Mouse (Mus musculus): ENCODE measurements at regions not wholly inside any gene's neighbourhood (a gene's known extent, or its start where the extent isn't known, plus 50 kb on each side); places are given as distances from the start of the nearest gene placed in this dataset.

GRCm38 (mm10) chr1:75612083-75612720, 66.1 kb downstream of the Slc4a3 start:
- DNase-seq (no peak), ATAC-seq (ENCODE audit: low read depth) (no peak)
- Histone ChIP-seq H3K27me3 (no peaks in the 10 kb centered on the region), H3K4me3 (replicated peaks) (no peak overlapping the region), H3K9ac (no peak overlapping the region), H3K9me3 (replicated peaks) (no peaks in the 10 kb centered on the region), H3K4me1 (replicated peaks) (no peaks in the 10 kb centered on the region), H3K4me2 (no peak overlapping the region), H3K36me3 (no peaks in the 10 kb centered on the region), H3K27ac (no peak overlapping the region)
- 67% methylated on average over 13 of the region's 13 CpGs for WGBS (ENCODE audit: insufficient replicate concordance)

DNA sequence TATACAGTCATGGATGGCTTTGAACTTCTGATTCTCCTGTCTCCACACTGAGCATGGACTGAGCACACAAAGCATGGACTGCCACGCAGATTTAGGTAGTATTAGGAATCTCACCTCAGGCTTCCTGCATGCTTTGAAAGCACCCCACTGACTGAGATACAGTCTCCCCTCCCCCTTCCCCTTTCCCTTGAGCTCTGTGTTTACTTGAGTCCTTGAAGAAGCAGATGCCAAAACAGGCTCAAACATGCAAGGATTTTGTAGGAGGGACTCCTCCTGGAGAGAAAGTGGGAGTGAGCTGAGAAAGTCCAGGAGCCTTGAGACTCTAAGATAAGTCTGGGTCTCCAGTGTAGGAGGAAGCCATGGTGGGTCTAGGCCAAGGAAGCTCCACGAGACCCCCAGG, 67.1 kb downstream of the Slc4a3 start:
- Histone ChIP-seq H3K27ac (no peak overlapping the region), H3K4me3 (replicated peaks) (no peak overlapping the region), H3K9me3 (replicated peaks) (no peaks in the 10 kb centered on the region), H3K4me2 (no peak overlapping the region), H3K4me1 (replicated peaks) (no peaks in the 10 kb centered on the region), H3K36me3 (no peaks in the 10 kb centered on the region), H3K9ac (no peak overlapping the region), H3K27me3 (no peaks in the 10 kb centered on the region)
- WGBS (ENCODE audit: insufficient replicate concordance), result 30% methylated on average over 2 of the region's 2 CpGs
- no peak for ATAC-seq (ENCODE audit: low read depth)
- DNase-seq, result no peak

- DNase-seq, result no peak
- Histone ChIP-seq H3K9ac (no peak overlapping the region), H3K27me3 (no peaks in the 10 kb centered on the region), H3K27ac (no peak overlapping the region), H3K9me3 (replicated peaks) (no peaks in the 10 kb centered on the region), H3K4me2 (no peak overlapping the region), H3K4me1 (replicated peaks) (no peaks in the 10 kb centered on the region), H3K4me3 (replicated peaks) (no peak overlapping the region), H3K36me3 (no peaks in the 10 kb centered on the region)
- ATAC-seq (ENCODE audit: low read depth), result no peak
- WGBS (ENCODE audit: insufficient replicate concordance), result 76% methylated on average over 2 of the region's 2 CpGs
Observed at GRCm38 (mm10) chr1:75616971-75617370, 70.9 kb downstream of the Slc4a3 start.

DNA sequence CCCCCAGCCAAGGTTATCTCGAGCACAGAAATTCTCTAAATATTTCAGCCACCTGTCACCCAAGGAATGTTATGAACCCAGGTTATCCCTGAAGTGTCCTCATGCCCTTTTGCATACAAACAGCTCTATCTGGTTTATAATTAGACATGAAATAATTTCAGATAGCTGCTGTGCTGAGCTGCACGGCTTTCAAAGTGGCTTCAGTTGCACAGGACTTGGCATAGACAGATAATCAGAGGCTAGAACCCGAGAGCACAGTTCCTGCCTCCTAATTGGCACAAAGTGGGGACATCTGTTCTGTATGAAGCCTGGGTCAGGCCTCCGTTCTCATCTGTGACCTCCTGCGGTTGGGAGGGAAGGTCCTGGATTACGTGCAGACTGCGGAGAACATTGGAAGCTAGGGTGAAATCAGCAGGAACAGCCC, 72.3 kb downstream of the Slc4a3 start:
- no peak overlapping the region for H3K4me2 ChIP-seq
- H3K36me3 ChIP-seq, result no peaks in the 10 kb centered on the region
- no peak overlapping the region for H3K27ac ChIP-seq
- no peak for DNase-seq
- 57% methylated on average over 7 of the region's 7 CpGs for WGBS (ENCODE audit: insufficient replicate concordance)
- no peak overlapping the region for H3K4me3 ChIP-seq (replicated peaks)
- H3K9ac ChIP-seq, result no peak overlapping the region
- H3K4me1 ChIP-seq (replicated peaks), result no peaks in the 10 kb centered on the region
- no peaks in the 10 kb centered on the region for H3K27me3 ChIP-seq
- no peaks in the 10 kb centered on the region for H3K9me3 ChIP-seq (replicated peaks)
- ATAC-seq (ENCODE audit: low read depth), result no peak

DNA sequence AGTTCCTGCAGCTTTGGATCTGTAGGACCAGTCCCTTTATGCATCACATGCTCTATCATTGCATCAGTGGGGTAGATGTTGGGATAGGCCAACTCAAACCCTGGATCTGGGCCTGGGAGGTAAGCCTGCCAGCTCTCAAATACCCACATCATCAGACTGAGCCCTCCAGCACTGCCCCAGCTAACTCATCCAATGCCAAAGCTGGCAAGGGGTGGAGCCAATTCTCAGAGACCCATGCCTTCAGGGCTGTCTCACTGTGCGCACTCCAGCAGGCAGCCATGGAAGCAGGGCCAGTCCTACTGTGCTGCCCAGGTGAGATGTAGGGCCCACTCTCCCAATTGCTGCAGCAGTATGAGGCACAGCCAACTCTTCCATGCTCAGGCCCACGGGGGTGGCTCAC, 84.2 kb downstream of the Slc4a3 start:
- no peaks in the 10 kb centered on the region for H3K4me1 ChIP-seq (replicated peaks)
- H3K4me3 ChIP-seq (replicated peaks), result no peak overlapping the region
- H3K9me3 ChIP-seq (replicated peaks), result no peaks in the 10 kb centered on the region
- no peaks in the 10 kb centered on the region for H3K36me3 ChIP-seq
- no peaks in the 10 kb centered on the region for H3K27me3 ChIP-seq
- no peak overlapping the region for H3K9ac ChIP-seq
- 67% methylated on average over 2 of the region's 2 CpGs for WGBS (ENCODE audit: insufficient replicate concordance)
- H3K4me2 ChIP-seq, result no peak overlapping the region
- ATAC-seq (ENCODE audit: low read depth) (no peak), DNase-seq (no peak)
- H3K27ac ChIP-seq, result no peak overlapping the region

DNA sequence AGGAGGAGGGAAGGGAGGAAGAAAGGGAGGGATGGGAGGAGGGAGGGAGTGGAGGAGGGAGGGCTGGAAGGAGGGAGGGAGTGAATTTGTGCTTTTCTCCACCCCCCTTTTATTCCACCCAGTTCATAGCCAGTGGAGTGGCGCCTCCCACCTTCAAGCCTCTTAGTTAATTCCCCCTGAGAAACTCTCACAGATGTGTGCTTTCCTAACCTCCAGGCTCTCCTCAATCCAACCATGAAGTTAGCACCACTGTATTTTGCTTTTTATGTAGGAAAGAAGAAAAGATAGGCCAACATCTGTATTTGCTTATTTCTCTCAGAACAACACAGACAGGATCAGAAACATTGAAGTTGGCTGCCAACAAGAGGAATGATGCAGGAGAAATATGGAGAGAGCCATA, 85.7 kb downstream of the Slc4a3 start:
- no peaks in the 10 kb centered on the region for H3K4me1 ChIP-seq (replicated peaks)
- H3K9me3 ChIP-seq (replicated peaks), result no peaks in the 10 kb centered on the region
- H3K36me3 ChIP-seq, result no peaks in the 10 kb centered on the region
- H3K4me3 ChIP-seq (replicated peaks), result no peak overlapping the region
- H3K27me3 ChIP-seq, result no peaks in the 10 kb centered on the region
- ATAC-seq (ENCODE audit: low read depth) (no peak), DNase-seq (no peak)
- H3K27ac ChIP-seq, result no peak overlapping the region
- no peak overlapping the region for H3K9ac ChIP-seq
- WGBS (ENCODE audit: insufficient replicate concordance), result 38% methylated on average over 1 of the region's 1 CpGs
- H3K4me2 ChIP-seq, result no peak overlapping the region

DNA sequence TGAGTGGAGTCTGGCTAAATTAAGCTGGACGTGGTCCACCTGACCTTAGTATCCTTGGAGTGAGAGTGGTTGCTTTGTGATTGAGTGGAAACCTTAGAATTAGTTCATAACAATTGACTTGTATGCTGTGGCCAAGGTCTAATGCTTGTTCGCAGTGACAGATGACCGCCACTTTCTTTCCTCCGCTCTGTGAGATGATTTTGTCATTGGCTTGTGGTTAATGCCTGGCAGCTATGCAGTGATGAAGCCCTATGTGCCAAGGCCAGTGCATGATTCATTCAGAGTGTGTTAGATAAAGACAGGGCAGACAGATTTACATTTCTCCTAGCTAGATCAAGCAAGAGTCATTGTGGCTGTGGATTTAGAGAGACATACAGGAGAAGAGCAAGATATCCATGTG, 89.5 kb downstream of the Slc4a3 start:
- DNase-seq, result no peak
- H3K9me3 ChIP-seq (replicated peaks), result no peaks in the 10 kb centered on the region

DNA sequence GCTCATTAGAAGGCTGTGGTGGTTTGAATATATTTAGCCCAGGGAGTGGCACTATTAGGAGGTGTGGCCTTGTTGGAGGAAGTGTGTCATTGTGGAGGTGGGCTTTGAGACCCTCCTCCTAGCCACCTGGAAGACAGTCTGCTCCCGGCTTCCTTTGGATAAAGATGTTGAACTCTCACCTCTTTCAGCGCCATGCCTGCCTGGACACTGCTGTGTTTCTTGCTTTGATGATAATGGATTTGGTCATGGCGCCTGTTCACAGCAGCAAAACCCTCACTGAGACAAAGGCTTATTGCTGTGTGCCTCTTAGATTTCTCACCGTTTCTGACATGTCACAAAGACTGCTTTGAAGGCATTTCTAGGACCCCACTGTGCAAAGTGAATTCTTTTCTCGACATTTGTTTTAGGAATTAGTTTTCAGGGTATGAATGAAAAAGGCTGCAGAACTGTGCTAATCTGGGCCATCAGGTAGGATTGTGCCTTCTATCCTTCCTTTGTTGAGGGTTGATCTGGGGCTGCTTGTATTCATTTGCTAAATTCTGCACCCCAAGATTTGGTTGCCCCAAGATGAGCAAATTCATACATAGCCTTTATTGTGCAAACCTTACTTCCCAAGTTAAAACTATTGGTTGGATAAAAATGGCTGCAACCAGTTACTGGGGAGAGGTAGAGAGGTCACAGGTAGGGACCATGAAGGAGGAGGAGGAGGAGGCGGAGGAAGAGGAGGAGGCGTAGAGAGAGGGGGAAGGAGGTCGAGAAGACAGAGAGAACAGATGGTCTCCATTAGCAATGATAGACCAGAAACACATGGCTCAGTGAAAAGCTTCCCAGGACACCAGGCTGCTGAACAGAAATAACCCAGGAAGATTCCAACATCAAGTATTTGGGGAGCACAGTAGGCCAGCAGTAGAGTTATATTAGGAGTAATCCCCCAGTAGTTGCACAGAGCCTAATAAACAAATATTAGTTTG, 93.2 kb downstream of the Slc4a3 start:
- DNase-seq, result no peak
- H3K36me3 ChIP-seq, result no peaks in the 10 kb centered on the region
- no peaks in the 10 kb centered on the region for H3K27me3 ChIP-seq
- no peak for ATAC-seq (ENCODE audit: low read depth)
- H3K4me3 ChIP-seq (replicated peaks), result no peak overlapping the region
- WGBS (ENCODE audit: insufficient replicate concordance), result 63% methylated on average over 8 of the region's 8 CpGs
- no peaks in the 10 kb centered on the region for H3K9me3 ChIP-seq (replicated peaks)
- H3K27ac ChIP-seq, result no peak overlapping the region
- no peak overlapping the region for H3K9ac ChIP-seq
- no peaks in the 10 kb centered on the region for H3K4me1 ChIP-seq (replicated peaks)
- H3K4me2 ChIP-seq, result no peak overlapping the region

More for the DNA sequence above, 89.5 kb downstream of the Slc4a3 start:
- Histone ChIP-seq H3K4me2 (no peak overlapping the region), H3K9ac (no peak overlapping the region), H3K27me3 (no peaks in the 10 kb centered on the region), H3K4me3 (replicated peaks) (no peak overlapping the region), H3K27ac (no peak overlapping the region), H3K4me1 (replicated peaks) (no peaks in the 10 kb centered on the region), H3K36me3 (no peaks in the 10 kb centered on the region)
- 74% methylated on average over 4 of the region's 4 CpGs for WGBS (ENCODE audit: insufficient replicate concordance)
- ATAC-seq (ENCODE audit: low read depth), result no peak

GRCm38 (mm10) chr1:75642496-75642895, 96.4 kb downstream of the Slc4a3 start:
- Histone ChIP-seq H3K9ac (no peak overlapping the region), H3K27me3 (no peaks in the 10 kb centered on the region), H3K4me1 (replicated peaks) (no peaks in the 10 kb centered on the region), H3K27ac (no peak overlapping the region), H3K9me3 (replicated peaks) (no peaks in the 10 kb centered on the region), H3K36me3 (no peaks in the 10 kb centered on the region), H3K4me3 (replicated peaks) (no peak overlapping the region), H3K4me2 (no peak overlapping the region)
- ATAC-seq (ENCODE audit: low read depth) (no peak), DNase-seq (no peak)
- WGBS (ENCODE audit: insufficient replicate concordance), result 44% methylated on average over 3 of the region's 3 CpGs

GRCm38 (mm10) chr1:75652547-75652946, 106.5 kb downstream of the Slc4a3 start:
- Histone ChIP-seq H3K4me1 (replicated peaks) (no peaks in the 10 kb centered on the region), H3K9me3 (replicated peaks) (no peaks in the 10 kb centered on the region), H3K4me3 (replicated peaks) (no peak overlapping the region), H3K27me3 (no peaks in the 10 kb centered on the region), H3K9ac (no peak overlapping the region), H3K4me2 (no peak overlapping the region), H3K27ac (no peak overlapping the region), H3K36me3 (no peaks in the 10 kb centered on the region)
- ATAC-seq (ENCODE audit: low read depth) (no peak), DNase-seq (no peak)
- WGBS (ENCODE audit: insufficient replicate concordance), result 16% methylated on average over 10 of the region's 10 CpGs

DNA sequence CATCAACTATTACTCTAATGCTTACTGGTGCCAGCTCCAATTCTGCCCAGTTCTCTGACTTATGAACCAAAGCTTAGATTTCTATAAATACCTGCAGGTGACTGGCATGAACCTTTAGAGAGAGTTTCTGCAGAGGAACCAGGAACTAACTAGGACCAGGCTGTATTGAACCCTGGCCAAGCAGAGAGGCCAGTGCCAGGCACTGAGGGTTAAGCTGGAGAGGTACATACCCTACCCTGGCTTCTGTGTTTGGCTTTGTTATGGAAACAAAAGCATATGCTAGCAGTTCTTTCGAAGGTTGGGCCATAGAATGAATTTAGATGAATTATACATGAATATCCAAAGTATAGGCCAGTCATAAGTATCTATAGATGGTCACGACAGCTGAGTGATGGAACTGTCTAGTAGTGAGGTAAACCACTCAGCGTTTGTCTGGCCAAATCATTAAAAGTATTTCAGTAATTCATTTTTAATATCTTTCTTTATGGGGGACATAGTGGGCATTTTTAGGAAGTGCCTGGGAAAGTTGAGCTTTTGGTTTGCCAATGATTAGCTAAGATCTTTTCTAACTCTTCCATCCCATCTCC, 107.0 kb downstream of the Slc4a3 start:
- Histone ChIP-seq H3K4me1 (replicated peaks) (no peaks in the 10 kb centered on the region), H3K4me2 (no peak overlapping the region), H3K27ac (no peak overlapping the region), H3K36me3 (no peaks in the 10 kb centered on the region), H3K4me3 (replicated peaks) (no peak overlapping the region), H3K9ac (no peak overlapping the region), H3K27me3 (no peaks in the 10 kb centered on the region), H3K9me3 (replicated peaks) (no peaks in the 10 kb centered on the region)
- 45% methylated on average over 3 of the region's 3 CpGs for WGBS (ENCODE audit: insufficient replicate concordance)
- ATAC-seq (ENCODE audit: low read depth) (no peak), DNase-seq (no peak)

Measured in liver, embryonic 13.5 days (tissue).